Mouse (Mus musculus) midbrain, embryonic 15.5 days (tissue): ENCODE results near the gene Fam120c. TPM values are rescaled to one million over a fixed set of nuclear protein-coding genes. Genes with fewer than 3 reads are reported as not detected.
"Not testable (repeated sequence)": the region's sequence is repeated elsewhere in the genome, so short reads cannot be mapped to it uniquely, and the experiment has no call there.

Experiments used
- ATAC-seq: fragments of 200-750 bp; cut with Nextera tagmentation; replicated peaks from 2 replicates; pipeline ENCODE4 v1.8.0; 2017; ENCODE audit warnings: moderate TSS enrichment
- H3K27ac ChIP-seq: fragments of 300-500 bp; sonication (generic); 2 replicates; pipeline ENCODE4 v1.5.1; 2015; ENCODE audit warnings: mild to moderate bottlenecking, inconsistent platforms
- H3K27me3 ChIP-seq: fragments of 300-500 bp; sonication (generic); replicated peaks from 2 replicates; pipeline ENCODE4 v1.6.1; 2015; ENCODE audit warnings: inconsistent platforms
- H3K36me3 ChIP-seq: fragments of 300-500 bp; sonication (generic); replicated peaks from 2 replicates; pipeline ENCODE4 v1.6.1; 2015; ENCODE audit warnings: inconsistent platforms
- H3K4me1 ChIP-seq: fragments of 300-500 bp; sonication (generic); 2 replicates; pipeline ENCODE4 v1.6.1; 2015; ENCODE audit warnings: inconsistent platforms
- H3K4me2 ChIP-seq: fragments of 300-500 bp; sonication (generic); 2 replicates; pipeline ENCODE4 v1.6.1; 2015; ENCODE audit warnings: inconsistent platforms, mild to moderate bottlenecking, moderate library complexity
- H3K4me3 ChIP-seq: fragments of 300-500 bp; sonication (generic); 2 replicates; pipeline ENCODE4 v1.5.1; 2015; ENCODE audit warnings: mild to moderate bottlenecking, inconsistent platforms
- H3K9ac ChIP-seq: fragments of 300-500 bp; sonication (generic); 2 replicates; pipeline ENCODE4 v1.6.1; 2015; ENCODE audit warnings: mild to moderate bottlenecking, inconsistent platforms
- H3K9me3 ChIP-seq: fragments of 300-500 bp; sonication (generic); 2 replicates; pipeline ENCODE4 v1.6.1; 2016; ENCODE audit warnings: inconsistent platforms
- WGBS: fragments of 180-500 bp; shearing (Covaris S2); methylation state at CpG from one replicate; pipeline ENCODE4 v1.1.7; 2015; ENCODE audit warnings: mixed read lengths; 5-methylcytosine and 5-hydroxymethylcytosine counted together
- polyA plus RNA-seq: library from polyadenylated mRNA; unstranded; fragments of >200 nt; fragmentation: Nextera tagmentation; extraction: Ambion mirVana; gene quantifications from 2 replicates; pipeline ENCODE4 v1.2.1, GENCODE M21; 2015

The Fam120c gene
- polyA plus RNA-seq, 1 experiment from 2014 or later: 8.2 TPM

DNA sequence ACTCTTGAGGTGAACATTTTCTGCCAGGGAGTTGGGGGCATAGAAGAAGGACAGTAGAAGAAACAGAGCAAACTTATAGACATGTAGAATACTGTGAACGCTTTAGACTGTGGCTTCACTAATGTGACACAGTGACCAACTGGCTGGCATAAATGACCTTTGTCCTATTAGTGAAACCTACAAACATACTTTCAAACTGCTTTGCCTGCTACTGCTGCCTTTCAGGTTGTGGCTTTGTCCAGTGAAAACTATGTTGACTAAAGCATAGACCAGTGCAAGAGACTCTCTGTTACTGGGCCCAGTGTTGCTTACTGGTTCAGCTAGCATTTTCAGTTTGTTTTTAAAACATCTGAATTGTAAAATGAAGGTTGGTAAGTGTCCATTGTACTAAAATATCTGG lies 100.2 kb downstream of the Fam120c start:
- no peaks in the 10 kb centered on the region for H3K4me1 ChIP-seq
- no peaks in the 10 kb centered on the region for H3K36me3 ChIP-seq
- no peak for ATAC-seq
- WGBS: 89% methylated on average over 1 of the region's 1 CpGs
- H3K4me3 ChIP-seq: no peak overlapping the region
- H3K27me3 ChIP-seq: no peaks in the 10 kb centered on the region
- H3K9me3 ChIP-seq: no peaks in the 10 kb centered on the region
- H3K4me2 ChIP-seq: no peak overlapping the region
- no peak overlapping the region for H3K27ac ChIP-seq
- H3K9ac ChIP-seq: no peak overlapping the region

DNA sequence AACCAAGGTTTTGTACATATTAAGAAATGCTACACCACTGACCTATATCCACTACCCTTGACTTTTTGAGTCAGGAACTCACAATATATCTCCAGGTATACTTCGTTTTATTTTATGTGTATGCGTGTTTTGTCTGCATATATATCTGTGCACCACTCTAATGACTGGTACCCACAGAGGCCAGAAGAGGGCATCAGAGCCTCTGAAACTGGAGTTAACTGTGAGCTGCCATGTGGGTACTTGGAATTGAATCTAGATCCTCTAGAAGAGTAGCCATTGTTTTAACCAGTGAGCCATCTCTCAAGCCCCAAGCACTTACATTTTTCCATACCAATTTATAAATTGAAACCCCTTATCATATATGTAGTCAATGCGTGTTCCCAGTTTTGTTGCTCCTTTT lies 144.2 kb downstream of the Fam120c start:
- no peaks in the 10 kb centered on the region for H3K4me1 ChIP-seq
- 89% methylated on average over 3 of the region's 3 CpGs for WGBS
- no peaks in the 10 kb centered on the region for H3K27me3 ChIP-seq
- H3K4me3 ChIP-seq: no peak overlapping the region
- no peaks in the 10 kb centered on the region for H3K36me3 ChIP-seq
- H3K9me3 ChIP-seq: no peaks in the 10 kb centered on the region
- no peak overlapping the region for H3K4me2 ChIP-seq
- no peak overlapping the region for H3K27ac ChIP-seq
- no peak for ATAC-seq
- no peak overlapping the region for H3K9ac ChIP-seq

DNA sequence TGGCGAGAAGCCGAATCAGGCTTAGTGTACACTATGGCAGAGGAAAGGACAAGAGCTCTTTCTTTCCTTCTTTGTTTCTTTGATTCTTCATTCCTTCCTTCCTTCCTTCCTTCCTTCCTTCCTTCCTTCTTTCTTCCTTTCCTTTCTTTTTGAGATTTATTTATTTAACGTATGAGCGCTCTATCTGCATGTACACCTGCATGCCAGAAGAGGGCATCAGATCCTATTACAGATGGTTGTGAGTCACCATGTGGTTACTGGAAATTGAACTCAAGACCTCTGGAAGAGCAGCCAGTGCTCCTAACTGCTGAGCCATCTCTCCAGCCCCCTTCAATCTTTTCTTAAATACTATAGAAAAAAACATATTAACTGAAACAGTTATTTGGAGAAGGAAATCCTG lies 149.3 kb downstream of the Fam120c start:
- not testable (repeated sequence) for H3K27ac ChIP-seq, H3K4me3 ChIP-seq, H3K4me1 ChIP-seq, H3K27me3 ChIP-seq, H3K9me3 ChIP-seq, H3K4me2 ChIP-seq, H3K36me3 ChIP-seq, H3K9ac ChIP-seq, ATAC-seq
- 94% methylated on average over 4 of the region's 4 CpGs for WGBS

DNA sequence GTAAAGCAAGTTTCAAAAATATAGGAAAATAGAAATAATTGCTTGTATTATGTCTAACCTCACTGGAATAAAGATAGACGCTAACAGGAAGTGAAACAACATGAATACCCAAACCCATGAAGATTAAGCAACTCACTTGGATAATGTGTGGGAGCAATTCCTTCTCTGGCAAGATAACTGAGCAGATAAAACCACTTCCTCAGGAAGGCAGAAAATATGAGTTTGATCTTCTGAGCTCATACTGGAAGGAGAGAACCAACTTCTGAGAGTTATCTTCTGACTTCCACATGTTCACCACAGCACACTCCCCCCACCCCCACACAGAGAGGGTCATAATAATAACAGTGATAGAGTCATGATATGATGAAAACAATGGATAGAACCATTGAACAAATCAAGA lies 152.6 kb downstream of the Fam120c start:
- Histone ChIP-seq H3K4me1 (no peaks in the 10 kb centered on the region), H3K27me3 (no peaks in the 10 kb centered on the region), H3K4me2 (no peak overlapping the region), H3K27ac (no peak overlapping the region), H3K9ac (no peak overlapping the region), H3K4me3 (no peak overlapping the region), H3K36me3 (no peaks in the 10 kb centered on the region), H3K9me3 (no peaks in the 10 kb centered on the region)
- ATAC-seq: no peak
- 89% methylated on average over 1 of the region's 1 CpGs for WGBS

DNA sequence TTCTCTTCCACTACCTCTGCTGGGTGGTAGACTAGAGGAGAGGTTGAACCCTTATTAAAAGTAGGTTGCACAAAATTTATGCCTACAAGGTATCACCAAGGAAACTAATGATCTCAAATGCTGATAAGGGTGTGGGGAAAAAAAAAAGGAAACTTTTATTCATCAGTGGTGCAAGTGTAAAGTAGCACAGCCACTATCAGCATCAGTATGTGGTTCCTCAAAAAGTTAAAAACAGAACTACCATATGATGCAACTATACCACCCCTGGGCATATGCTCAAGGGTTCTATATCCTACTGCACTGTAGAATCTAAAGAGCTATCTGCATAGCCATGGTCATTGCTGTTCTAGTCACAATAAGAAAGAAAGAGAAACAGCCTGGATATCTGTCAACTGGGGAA lies 164.6 kb downstream of the Fam120c start:
- Histone ChIP-seq H3K27me3 (no peaks in the 10 kb centered on the region), H3K4me2 (no peak overlapping the region), H3K4me1 (no peaks in the 10 kb centered on the region), H3K4me3 (no peak overlapping the region), H3K9ac (no peak overlapping the region), H3K36me3 (no peaks in the 10 kb centered on the region), H3K27ac (no peak overlapping the region), H3K9me3 (no peaks in the 10 kb centered on the region)
- no peak for ATAC-seq

DNA sequence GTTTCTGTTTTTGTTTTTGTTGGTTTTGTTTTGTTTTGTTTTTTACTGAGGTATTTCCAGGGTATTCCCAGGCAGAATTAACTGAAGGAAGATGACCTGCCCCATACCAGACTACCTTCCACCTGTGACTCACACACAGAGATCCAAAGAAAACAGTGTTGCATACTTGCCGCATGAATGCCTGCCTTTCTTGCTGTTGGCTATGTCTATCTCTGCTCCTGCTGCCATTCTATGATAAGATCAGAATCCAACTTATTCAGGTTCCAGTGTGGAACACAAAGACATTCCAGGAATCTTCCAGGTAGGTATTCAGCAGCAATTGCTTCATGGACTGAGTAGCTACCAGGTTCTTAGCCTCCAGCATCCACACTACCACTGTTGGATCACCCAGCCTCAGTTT lies 165.9 kb downstream of the Fam120c start:
- Histone ChIP-seq H3K27ac (no peak overlapping the region), H3K36me3 (no peaks in the 10 kb centered on the region), H3K9ac (no peak overlapping the region), H3K4me2 (no peak overlapping the region), H3K4me1 (no peaks in the 10 kb centered on the region), H3K27me3 (no peaks in the 10 kb centered on the region), H3K9me3 (no peaks in the 10 kb centered on the region), H3K4me3 (no peak overlapping the region)
- ATAC-seq: no peak
- 97% methylated on average over 1 of the region's 1 CpGs for WGBS

DNA sequence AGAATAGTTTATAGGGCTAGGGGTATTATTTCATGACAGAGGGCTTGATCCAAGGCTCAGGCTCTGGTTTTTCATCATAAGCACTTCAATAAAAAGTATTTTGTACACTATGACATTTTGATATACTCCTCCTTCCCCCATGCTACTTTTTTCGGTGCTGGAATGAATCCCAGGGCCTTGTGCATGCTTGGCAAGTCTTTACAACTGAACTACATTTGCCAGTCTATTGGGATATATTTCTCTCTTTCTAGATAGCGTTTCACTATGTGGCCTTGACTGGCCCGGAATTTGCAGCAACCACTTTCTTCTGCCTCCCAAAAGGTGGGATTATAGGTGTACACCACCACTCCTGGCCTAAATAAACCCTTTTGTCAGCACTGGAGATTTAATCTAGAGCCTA lies 169.1 kb downstream of the Fam120c start:
- WGBS: 81% methylated on average over 3 of the region's 3 CpGs
- no peaks in the 10 kb centered on the region for H3K9me3 ChIP-seq
- H3K4me3 ChIP-seq: no peak overlapping the region
- no peaks in the 10 kb centered on the region for H3K4me1 ChIP-seq
- no peak overlapping the region for H3K4me2 ChIP-seq
- H3K27ac ChIP-seq: no peak overlapping the region
- no peak for ATAC-seq
- H3K9ac ChIP-seq: no peak overlapping the region
- H3K27me3 ChIP-seq: no peaks in the 10 kb centered on the region
- H3K36me3 ChIP-seq: no peaks in the 10 kb centered on the region

DNA sequence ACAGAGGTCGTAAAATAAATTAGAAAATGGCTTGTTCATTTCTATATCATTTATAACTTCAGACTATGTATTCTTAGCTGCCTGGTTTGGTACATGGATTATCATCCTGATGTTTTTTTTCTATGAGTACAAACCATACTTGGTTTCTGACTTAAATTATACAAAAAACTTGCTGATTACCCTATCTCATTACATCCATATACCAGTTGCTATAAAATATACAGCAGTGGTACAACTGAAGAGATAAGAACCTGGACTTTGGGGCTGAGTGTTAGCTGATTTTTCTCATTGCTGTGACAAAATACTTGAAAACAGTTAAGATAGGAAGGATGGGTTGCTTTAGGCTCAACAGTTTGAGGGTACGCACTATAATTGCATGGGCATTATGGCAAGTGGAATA lies 169.7 kb downstream of the Fam120c start:
- WGBS: 96% methylated on average over 2 of the region's 2 CpGs
- Histone ChIP-seq H3K36me3 (no peaks in the 10 kb centered on the region), H3K27me3 (no peaks in the 10 kb centered on the region), H3K9me3 (no peaks in the 10 kb centered on the region), H3K4me3 (no peak overlapping the region), H3K9ac (no peak overlapping the region), H3K4me2 (no peak overlapping the region), H3K27ac (no peak overlapping the region), H3K4me1 (no peaks in the 10 kb centered on the region)
- ATAC-seq: no peak

DNA sequence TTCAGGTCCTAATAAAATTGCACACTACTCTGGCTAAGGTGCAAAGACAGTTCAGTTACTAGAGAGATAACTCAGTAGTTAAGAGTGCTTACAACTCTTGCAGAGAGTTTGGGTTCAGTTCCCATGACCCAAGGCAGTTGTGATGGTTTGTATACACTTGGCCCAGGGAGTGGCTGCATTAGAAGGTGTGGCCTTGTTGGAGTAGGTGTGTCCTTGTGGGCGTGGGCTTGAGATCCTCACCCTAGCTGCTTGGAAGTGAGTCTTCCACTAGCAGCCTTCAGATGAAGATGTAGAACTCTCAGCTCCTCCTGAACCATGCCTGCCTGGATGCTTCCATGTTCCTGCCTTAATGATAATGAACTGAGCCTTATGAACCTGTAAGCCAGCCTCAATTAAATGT lies 174.2 kb downstream of the Fam120c start:
- Histone ChIP-seq H3K4me1 (peaks cover 4% of the 10 kb centered on the region), H3K27me3 (no peaks in the 10 kb centered on the region)

DNA sequence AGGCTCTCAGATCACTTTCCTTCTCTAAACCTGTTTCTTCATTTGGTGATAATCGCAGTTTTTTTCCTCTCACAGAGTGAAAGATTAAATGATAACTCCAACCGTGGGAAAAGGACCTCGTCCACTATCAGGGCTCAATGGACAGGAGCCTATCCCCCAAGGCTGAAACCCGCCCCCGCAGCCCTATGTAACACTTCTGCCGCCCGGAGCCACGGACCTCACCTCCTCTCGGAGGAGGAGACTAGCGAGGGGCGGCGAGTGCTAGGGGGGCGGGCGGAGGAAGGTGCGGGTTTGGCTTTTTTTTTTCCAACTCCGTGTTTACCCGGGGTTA lies 176.1 kb downstream of the Fam120c start:
- ATAC-seq: no peak
- Histone ChIP-seq H3K27me3 (no peaks in the 10 kb centered on the region), H3K4me3 (peak overlapping the region; percentile 64), H3K4me1 (peaks cover 4% of the 10 kb centered on the region), H3K4me2 (peak overlapping the region; percentile 41), H3K27ac (peak overlapping the region; percentile 98), H3K36me3 (no peaks in the 10 kb centered on the region), H3K9ac (peak overlapping the region; percentile 54), H3K9me3 (no peaks in the 10 kb centered on the region)
- WGBS: 22% methylated on average over 17 of the region's 17 CpGs

More for the DNA sequence above, 174.2 kb downstream of the Fam120c start:
- ATAC-seq: no peak
- Histone ChIP-seq H3K27ac (no peak overlapping the region), H3K4me2 (no peak overlapping the region), H3K4me3 (no peak overlapping the region), H3K36me3 (no peaks in the 10 kb centered on the region), H3K9ac (no peak overlapping the region), H3K9me3 (no peaks in the 10 kb centered on the region)
- WGBS: 69% methylated on average over 1 of the region's 1 CpGs

DNA sequence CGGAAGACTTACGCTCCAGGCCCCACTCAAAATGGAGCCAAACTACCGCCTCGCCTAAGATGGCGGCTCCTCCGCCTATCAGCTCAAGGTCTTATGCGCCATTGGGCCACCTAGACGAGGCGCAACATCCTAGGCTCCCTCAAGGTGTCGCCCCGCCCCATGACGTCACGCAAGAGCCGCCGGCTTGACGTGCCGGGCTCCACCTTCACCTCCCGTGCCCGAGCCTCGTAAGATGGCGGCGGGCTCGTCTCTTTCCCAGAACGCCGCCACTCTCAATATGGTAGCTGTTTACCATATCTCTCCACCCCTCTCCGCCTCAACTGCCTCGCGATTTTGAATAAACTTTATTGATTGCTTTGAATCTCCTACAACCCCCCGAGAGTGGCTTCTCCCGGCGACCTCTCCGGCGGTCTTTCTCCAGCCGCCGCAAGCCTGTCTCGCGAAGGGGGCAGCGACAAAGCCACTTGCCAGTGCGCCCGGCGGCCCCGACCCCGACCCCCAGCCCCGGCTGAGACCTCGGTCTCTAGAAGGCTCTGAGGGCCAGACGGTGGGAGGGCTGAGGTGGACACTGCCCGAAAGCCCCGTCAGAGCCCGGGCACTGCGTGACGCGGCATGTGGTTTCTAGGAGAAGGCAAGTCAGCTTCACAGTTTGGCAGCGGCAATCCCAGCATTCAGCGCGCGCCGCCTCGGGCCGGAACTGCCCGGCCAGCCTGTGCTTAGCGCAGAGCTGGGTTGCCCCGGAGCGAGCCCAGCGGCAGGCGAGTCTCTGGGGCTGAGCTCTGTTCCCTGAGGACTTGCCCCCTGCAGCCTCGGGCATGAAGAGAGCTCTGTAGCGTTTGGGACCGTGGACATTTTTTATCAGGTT lies 176.7 kb downstream of the Fam120c start, which contains the start of gene Phf8:
Gene Phf8 (plus strand): TSS at position 215 of the 865 bp plus-strand sequence.
- Histone ChIP-seq H3K27ac (peak within 1 kb of the TSS; percentile 98), H3K4me2 (peak within 1 kb of the TSS; percentile 62), H3K4me3 (peak within 1 kb of the TSS; percentile 64), H3K36me3 (no peaks in the 10 kb centered on the region), H3K27me3 (no peaks in the 10 kb centered on the region), H3K4me1 (peaks cover 4% of the 10 kb centered on the region), H3K9me3 (no peaks in the 10 kb centered on the region), H3K9ac (peak within 1 kb of the TSS; percentile 63)
- 19% methylated on average over 68 of the region's 68 CpGs for WGBS
- peak; percentile 97 for ATAC-seq
